Mouse (Mus musculus): ENCODE results near the gene Tex46.

Gene Tex46

DNA sequence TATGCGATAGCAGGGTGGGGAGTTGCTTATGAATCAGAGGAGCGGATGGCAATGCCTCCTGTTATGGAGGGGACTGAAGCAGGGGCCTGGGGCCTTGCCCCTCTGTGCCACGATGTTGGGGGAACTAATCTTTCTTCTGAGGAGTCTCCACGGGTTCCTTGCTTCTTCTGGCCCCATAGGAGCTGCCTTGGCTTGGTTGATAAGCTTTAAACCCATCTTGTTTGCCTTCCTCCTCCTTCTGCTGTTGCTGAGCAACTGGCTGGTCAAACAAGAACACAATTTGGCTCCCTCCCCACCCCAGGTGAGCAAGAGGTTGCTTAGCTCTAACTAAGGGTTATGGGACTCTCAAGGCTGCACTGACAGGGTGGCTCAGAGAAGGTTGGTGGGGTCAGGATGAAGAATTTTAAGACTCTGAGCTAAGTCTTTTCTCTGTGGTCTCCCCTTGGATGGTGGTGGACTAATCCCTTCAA is at the start of gene Tex46:
Tex46 (plus strand) TSS at position 51 of the 470 bp plus-strand sequence.
- peak; percentile 65 for DNase-seq

DNA sequence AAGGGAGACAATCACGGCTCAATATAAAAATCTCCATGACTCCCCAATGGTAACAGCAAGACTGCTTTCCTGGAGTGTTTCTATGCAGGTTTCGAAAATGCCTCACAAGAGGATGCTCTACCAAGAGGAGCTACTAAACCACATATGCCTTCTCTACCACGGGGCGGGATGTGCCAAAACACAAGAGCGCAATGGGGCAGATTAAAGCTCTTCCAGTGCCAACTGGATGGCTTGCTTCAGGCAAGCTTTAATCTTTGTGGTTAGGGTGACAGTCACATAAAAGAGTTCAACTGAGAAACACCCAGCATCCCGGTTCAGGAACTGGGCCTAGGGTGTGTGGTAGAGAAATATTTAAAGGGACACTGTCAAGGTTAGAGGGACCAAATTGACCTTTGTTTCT is 47.5 kb upstream of the Tex46 start:
- DNase-seq: no peak

DNA sequence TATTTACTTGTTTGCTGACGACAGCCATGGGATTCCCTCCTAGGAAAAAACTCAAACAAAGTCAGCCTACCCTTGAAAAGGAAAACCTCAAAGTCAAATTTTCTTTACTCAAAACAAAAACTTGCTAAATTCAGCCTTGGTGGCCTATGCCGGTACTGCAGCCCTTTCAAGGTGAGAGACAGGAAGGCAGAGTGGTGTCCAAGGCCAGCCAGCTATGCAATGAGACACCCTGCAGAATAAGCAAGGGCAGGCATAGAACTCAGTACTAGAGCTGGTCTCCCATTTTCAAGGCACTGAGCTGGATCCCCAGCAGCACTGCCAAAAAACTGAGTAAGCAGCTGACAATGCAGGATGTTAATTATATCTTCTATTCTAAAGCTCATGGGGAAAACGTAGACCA is 41.6 kb upstream of the Tex46 start:
- no peak for DNase-seq

DNA sequence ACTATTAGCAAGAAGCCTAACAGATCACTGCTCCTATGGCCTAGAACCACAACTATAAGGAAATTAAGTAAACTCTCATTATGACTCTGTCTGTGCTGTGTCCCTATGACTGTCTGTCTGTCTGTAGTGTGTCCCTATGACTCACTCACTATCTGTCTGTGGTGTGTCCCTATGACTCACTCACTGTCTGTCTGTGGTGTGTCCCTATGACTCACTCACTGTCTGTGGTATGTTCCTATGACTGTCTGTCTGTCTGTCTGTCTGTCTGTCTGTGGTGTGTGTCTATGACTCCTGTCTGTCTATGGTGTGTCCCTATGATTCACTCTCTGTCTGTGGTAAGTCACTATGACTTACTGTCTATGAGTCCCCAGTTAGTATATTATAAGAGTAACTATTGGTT is 40.2 kb upstream of the Tex46 start:
- DNase-seq: no peak

DNA sequence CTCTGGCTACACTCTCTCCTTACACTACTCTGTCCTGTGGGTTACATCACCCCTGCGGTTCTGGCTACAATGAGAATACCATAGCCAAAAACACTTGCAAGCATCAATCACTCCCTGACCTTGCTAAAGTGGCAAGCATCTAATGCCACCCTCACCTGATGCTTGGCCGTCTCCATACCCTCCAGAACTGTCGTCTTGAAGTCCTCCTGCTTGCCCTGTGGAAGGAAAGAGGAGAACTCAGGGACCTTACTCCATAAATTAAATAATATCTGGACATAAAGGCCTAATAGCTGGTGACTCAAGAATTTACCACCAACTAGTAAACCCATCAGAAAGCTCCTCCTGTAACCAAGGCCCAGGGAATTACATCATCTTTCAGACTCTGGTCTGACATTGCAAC is 28.4 kb upstream of the Tex46 start:
- no peak for DNase-seq

DNA sequence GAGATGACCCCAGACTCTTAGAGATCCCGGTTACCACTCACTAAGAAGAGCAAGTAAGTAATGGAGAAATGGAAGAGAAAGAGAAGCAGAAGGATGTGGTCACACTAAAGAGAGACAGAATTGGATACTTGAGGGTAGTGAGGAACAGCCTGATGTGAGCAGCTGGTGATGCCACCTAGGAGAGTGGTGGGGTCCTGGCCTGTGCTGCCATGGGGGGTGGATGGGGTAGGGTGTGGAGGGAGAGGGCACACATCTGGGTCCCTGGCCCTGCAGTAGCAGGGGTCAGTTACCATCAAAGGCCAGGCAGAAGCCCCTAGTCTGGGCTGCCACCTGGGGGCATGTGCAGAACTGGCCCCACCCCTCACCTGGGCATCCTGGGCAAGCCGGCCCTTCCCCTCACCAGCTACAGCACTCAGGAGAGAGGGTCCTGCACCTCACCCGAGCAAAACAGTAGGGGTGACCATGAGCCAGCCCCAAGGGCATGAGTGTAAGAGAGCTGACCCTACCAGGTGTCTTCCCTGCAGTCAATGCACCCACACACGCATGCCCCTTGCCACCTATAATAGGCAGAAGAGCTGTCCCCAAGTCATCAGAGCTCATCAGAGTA is 22.9 kb upstream of the Tex46 start:
- no peak for DNase-seq

DNA sequence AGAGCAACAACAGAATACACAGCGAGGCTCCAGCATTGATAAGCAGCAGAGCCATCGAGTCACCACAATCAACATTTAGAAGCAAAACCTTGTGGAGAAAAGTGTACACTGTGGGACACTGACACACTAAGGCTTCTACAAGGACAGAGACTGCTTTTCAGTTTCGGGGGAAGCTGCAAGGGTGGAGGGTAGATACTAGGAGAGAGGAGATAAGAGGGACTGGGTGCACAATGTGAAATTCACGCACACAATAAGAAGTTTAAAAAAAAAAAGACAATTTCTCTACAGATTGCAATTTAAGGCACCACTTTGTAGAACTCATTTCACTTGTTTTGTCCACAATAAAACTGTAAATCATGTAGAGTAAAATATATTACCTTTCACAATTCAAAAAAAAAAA is 22.2 kb upstream of the Tex46 start:
- DNase-seq: no peak

DNA sequence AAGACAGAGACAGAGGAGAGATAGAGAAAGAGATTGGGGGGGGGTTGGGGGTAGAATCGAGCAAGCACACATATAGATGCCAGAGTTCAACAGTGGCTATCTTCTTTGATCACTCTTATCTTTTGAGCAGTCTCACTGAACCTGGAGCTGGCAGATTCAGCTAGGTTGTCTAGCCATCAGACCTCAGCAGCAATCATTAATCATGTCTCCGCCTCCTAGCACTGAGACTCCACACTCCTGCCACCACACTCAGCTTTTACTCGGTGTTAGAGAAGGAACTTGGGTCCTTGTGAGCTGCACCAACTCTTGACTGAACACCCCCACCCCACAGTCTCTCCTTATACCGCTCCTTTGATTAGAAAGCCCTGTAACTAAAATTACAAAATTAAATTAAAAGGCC is 18.1 kb upstream of the Tex46 start:
- no peak for DNase-seq

DNA sequence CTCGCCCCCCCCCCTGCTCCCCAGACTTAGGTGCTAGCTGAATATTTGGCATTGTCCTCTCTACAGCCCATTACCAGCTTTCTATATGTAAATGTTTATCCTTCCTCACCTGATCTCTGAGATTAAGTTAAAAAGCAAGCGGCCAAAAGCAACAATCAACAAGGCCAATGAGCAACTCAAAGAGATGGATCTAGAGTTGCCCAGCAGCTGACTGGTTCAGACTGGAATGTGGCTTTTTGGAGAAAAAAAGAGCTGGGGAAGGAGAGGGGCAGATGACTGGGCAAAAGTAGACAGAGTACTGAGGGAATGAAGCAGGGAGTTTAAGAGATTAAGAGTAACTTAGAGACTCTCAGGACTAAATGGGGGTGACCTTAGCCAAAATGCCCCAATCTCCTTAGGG is 16.2 kb upstream of the Tex46 start:
- DNase-seq: no peak

DNA sequence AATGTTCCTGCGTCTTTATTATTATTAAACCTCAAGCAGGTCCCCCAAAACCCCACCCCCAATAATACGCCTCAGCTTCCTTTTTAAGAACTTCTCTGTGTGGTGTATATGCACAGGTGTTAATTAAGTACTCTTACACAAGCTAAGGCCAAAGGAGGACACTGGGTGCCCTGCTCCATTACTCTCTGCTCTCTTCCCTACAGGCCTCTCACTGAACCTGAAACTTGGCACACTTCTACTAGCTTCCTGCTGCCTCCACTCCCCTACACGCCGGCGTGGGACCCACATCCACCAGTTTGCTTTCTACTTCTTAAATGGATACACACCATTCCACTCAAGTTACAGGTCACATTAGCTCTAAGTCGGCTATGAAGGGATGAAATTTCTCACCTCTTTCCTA is 15.0 kb upstream of the Tex46 start:
- DNase-seq: no peak

DNA sequence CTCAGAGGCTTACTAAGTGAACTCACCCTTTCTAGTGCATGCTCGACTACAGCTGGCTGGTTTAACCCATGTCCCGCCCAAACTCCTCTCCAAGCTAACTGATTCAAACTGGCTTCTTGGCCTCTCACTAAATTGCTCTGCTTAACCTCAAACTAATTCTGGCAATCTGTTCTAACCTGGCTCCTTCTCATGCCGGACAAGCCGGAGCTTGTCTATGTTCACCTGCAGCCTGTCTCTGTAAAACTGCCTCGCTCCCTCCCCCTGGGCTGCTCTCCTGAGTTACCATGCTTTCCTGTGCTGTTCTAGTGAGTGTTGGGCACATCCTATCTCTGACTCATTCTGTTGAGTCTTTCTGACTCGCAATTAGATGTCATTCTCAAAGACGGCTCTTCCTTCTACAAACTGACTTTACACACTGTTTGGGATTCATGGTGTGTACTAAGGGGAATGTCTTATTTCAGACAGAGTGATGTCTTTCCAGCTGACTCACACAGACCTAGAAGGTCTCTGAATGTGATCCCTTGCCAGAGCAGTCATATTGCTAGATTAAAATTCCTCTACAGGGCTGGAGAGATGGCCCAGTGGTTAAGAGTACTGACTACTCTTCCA is 11.9 kb upstream of the Tex46 start:
- no peak for DNase-seq

DNA sequence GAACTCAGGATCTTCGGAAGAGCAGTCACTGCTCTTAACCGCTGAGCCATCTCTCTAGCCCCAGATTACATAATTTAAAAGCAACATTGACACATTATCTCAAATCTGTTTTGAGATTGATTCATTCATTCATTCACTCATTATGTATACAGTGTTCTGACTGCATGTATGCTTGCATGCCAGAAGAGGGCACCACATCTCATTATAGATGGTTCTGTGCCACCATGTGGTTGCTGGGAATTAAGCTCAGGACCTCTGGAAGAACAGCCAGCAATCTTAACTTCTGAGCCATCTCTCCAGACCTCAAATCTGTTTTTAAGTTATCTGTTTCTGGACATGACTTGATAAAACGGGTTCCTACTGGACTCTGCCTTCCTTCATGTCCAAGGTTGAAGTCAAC is 10.4 kb upstream of the Tex46 start:
- no peak for DNase-seq

DNA sequence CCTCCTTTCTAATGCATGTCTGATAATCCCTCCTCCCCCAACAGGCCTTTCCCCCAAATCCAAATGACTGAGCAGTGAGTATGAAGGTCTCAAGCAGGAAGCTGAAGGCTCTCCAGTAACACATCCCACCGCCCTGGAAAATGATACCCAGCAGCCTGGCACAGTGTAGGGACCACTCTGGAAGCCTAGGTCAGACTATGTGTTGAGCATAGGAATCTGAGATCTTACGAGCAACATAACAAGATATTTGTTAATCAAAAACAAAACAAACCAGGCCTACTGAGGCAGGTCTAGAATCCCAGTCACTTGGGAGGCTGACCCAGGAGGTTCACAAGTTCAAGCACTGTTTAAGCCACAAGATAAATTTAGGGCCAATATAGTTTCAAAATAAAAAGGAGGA is 9.7 kb upstream of the Tex46 start:
- no peak for DNase-seq

DNA sequence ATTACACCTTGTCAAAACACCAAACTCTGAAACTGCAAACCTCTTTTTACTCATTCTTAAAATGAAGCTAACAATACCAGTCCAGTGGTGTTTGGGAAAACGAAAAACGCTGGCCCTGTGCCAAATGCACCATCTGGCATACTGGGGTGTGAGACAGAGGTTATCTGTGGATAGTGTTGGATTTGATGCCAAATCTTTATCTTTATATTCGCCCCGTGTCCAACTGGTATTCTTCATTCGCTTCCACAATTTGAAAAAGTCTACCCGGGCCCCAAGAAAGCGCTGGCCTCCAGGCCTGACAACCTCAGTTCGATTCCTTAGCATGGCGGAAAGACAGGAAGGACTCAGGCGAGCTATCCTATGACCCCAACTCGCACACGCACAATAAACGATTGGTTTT is 8.8 kb upstream of the Tex46 start:
- DNase-seq: peak; percentile 53

DNA sequence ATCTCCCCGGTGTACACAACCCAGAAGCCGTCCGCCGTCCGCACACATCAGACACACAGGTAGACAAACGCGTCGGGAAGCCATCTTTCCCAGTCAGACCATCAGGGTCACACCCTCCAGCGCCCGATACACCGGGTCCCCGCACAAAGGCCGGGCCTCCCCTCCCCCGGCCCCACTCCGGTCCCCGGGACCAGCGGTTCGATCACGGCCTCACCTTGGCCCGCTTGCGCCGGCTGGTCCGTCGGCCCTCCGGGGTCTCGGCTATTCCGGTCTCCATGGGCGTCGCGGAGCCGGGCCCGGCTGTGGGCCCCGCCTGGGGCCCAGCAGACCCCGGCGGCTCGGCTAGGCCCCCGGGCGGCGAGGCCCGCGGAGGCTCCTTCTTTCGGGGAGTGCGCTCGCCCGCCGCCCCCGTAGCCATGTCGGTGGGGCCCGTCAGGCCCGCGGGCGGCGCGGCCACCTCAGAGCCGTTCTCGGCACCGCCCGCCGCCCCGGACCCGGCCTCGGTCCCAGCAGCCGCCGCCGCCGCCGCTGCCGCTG is 8.2 kb upstream of the Tex46 start:
- DNase-seq: peak; percentile 48

DNA sequence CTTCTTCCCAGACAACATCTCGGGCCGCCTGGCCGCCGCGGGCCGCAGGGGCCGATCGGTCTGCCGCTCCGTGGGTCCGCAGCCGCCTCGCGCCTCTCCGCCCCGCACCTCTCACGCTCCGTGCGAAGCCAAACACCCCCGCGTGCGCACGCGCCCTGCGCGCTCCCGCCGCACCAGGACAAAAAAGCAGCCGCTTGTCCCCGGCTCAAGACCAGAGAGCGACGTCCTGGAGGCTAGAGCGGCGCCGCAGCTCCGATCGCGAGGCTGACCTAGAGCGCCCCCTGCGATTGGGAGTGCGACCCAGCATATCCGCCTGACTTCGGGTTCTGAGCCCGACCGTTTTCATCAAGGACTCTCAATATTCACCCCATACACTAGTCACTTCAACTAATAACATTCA is 7.7 kb upstream of the Tex46 start, which contains the start of gene Kdm1a:
Kdm1a (minus strand) TSS at position 156 of the 400 bp plus-strand sequence.
- DNase-seq: peak; percentile 96

DNA sequence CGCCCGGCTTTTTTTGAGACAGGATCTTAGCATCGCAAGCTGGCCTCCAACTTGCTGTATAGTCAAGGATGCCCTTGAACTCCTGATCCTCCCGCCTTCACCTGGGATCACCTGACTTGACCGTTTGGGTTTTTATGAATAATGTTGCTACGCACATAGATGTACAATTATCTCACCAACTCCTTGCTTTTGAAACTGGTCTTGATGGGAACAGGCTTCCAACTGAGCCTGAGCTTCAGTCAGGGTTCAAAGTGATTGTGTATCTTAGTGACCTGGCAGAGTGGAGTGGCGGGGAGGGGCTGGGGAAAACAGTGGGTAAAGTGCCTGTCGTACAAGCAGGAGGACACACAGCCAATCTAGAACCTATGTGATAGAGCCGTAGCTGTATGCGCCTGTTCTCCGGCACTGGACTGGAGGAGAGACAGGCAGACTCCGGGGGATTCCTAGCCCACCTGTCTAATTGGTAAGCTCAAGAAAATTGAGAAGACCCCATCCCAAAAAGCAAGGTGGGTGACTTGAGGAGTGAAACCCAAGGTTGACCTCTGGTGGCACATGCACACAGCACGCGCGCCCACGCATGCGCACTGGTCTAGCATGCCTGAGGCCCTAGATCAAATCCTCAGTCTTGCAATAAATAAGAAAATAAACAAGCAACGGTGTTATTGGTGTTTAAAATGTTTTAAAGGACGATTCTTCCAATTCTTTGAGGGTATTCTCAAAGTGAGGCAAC is 4.3 kb upstream of the Tex46 start:
- DNase-seq: no peak

DNA sequence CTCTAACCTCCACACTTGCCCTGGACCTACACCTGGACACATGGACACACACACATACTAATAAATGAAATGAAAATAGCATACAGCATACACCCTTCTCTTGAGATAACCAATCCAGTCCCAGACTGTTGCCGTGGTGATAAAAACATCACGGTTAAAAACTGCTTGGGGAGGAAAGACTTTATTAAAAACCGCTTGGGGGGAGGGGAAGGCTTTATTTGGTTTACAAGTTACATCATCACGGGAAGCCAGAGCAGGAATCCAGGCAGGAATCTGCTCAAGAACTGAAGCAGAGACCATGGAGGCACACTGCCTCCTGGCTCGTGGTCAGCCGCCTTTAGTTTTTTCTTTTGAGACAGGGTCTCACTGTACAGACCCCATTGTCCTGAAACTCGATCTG is 3.4 kb downstream of the Tex46 start:
- DNase-seq: peak; percentile 15

DNA sequence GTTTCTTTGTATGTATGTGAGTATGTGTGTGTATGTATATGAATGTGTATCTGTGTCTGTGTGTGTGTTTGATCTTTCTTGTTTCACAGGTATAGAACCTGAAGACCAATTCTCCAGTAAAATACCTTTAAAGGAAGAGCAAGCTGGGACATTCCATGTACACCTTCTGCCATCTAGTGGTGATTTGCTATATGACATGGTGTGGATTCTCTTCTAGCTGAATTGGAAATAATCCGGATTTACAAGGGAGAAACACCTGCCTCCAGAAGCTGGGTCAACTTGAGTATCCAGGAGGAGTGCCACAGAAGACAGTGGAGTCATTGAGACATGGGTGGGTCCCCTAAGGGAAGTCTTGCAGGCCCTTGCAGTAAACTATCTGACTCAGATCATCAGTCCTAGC is 11.1 kb downstream of the Tex46 start:
- peak; percentile 79 for DNase-seq

DNA sequence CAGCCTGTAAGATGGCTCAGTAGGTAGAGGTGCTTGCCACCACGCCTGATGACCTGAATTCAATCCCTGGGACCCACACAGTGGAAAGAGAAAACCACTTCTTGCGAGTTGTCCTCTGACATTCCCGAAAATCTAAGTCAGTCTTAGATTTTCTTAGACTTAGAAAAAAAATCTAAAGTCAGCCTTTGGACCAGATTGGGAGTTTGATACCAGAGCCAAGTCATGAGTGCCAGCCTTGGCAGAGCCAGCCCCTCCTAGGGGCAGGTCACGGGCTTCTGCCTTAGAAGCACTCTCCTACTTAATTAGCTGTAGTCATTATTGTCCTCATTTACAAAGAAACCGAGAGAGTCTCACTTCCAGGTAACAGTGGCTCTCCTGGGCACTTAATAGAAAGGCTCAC is 11.7 kb downstream of the Tex46 start:
- no peak for DNase-seq

DNA sequence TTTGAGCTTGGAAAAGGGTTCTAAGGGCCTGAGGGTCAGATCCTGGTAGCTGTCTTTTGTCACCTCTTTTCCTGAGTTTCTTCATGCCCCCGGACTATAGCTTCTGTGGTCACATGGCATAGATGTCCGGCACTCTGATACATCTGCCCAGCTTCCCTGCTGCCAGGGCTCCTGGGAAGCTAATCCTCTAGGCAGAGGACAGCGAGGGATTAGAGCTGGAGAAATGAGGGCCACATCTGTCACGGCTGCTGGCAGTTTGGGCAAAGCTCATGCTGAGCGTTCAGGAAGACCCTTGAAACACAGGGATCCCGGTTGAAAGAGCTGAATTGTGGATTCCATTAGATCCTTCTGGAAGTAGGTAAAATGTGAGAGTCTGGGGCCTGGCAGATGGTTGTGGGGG is 12.2 kb downstream of the Tex46 start, which contains the start of gene Lactbl1:
Lactbl1 (plus strand) TSS at position 234 of the 400 bp plus-strand sequence.
- no peak for DNase-seq

DNA sequence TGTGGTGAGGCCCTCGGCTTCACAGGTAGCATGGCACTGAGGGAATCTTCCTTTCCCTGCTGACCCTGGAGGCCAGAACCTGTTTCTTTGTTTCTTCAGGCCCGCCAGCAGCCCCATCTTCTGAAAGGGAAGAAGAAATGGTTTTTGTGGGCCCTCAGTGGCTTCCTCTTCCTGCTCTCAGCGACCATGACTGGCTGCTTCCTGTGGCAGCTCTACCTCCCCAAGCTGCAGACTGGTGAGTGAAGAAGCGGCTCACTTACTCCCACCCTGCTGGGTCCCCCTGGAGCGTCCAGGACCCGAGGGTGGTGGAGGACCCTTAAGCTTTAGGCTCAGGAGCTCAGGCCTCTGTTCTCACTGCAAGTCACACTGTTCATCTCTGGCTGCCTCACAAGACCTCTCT is 16.4 kb downstream of the Tex46 start:
- DNase-seq: no peak

DNA sequence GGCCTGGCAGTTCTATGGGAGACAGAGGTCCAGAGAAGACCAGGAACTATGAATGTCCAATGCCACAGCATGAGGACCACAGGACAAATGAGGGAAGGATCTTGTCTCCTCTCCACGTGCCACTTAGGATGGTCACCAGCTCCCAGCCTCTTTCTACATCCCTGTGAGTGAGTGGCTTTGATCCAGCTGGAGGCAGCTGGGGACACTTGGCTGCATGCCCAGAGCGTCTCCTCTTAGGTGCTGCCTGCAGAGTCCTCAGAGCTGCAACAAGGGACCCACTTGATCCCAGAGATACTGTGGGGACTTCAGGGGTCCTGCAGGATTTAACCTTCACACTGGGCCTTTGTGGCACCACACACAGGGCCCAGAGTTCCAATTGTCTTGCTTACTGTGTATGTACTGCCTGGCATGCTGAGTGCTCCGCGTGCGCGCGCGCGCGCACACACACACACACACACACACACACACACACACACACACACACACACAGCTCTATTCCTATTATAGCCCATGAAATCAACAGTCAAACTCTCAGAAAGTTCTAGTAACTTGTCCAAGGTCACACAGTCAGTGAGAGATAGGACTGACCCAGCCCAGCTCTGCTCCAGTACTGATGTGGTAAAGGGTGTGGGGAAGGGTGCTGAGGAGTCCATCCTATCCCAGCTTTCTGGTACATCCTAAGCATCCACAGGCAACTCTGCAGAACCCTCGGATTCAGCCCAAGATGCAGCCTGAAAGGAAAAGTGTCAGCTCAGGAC is 21.2 kb downstream of the Tex46 start:
- no peak for DNase-seq

Data from lung, postnatal 36 days (tissue).